Mouse (Mus musculus) cerebellum, adult 9-11 months (tissue): ENCODE results near the gene Slc9a9.
A peak's percentile ranks its signal among the peaks of the same experiment; 100 is the strongest.

Experiments
- DNase-seq: peaks from one replicate; pipeline ENCODE4 v3.0.0; 2022

Gene Slc9a9

GRCm38 (mm10) chr9:94840398-94840797 is 170.7 kb downstream of the Slc9a9 start:
- DNase-seq: no peak

- DNase-seq: no peak
Measured at GRCm38 (mm10) chr9:94840972-94841371, 171.3 kb downstream of the Slc9a9 start.

GRCm38 (mm10) chr9:94844176-94844575 is 174.5 kb downstream of the Slc9a9 start:
- no peak for DNase-seq

DNA sequence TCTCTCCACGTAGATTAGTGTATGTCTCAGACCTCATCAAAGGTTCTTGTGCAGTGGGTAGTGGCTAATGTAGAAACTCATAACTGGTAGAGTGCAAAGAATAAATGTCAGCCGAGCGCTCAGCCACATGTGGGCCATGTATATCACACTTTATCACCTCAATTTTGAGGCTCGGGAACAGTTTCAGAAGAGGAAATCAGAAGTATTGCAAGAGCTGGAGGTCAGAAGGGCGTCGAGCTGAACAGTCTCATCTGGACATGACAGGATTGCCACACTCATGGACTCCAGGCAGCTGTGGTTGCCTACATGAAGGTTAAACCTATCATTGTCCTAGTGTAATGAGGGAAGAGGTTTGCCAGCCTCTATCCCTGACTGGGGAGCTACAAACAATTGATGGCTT is 177.9 kb downstream of the Slc9a9 start:
- DNase-seq: no peak

DNA sequence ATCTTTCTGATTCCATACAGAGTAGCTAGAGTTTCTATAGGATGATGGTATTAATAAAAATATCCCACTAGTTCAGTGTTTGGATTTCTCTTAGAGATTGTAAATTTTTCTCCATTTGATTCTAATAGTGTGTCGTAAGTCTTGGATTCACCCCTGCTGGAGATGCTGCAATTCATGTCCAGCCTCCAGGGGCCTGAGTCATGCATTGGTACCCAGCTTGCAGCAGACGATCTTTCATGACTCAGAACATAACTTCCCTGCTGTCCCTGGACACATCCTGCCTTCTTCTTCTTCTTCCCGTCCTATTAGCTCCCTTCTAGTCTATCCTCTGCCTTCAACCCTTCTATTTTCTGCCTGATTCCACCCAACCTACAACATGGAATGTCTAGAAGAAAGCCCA is 181.8 kb downstream of the Slc9a9 start:
- no peak for DNase-seq

- no peak for DNase-seq
Measured at GRCm38 (mm10) chr9:94856093-94856492, 186.4 kb downstream of the Slc9a9 start.

GRCm38 (mm10) chr9:94868557-94868956 is 198.8 kb downstream of the Slc9a9 start:
- DNase-seq: no peak

- DNase-seq: no peak
Measured at GRCm38 (mm10) chr9:94869023-94869799, 199.5 kb downstream of the Slc9a9 start.

GRCm38 (mm10) chr9:94882517-94882916 is 212.8 kb downstream of the Slc9a9 start:
- DNase-seq: no peak

DNA sequence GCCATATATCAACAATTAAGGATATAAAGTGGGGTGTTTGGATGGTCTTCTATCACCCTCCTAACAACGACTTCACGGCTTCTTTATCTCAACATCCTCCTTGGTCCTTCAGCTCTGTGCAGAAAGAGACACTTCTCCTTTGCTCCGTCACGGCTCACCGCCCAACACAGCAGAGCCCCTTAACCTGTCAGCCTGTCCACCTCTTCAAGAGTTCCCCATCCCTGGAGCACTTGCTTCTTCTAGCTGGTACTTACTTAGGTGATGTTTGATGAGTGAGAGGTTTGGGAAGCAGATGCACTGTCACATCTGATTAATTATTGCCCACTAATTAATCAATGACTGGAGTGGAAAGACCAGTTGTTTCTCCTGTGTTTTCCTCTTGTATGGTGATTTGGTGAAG is 213.7 kb downstream of the Slc9a9 start:
- DNase-seq: no peak

DNA sequence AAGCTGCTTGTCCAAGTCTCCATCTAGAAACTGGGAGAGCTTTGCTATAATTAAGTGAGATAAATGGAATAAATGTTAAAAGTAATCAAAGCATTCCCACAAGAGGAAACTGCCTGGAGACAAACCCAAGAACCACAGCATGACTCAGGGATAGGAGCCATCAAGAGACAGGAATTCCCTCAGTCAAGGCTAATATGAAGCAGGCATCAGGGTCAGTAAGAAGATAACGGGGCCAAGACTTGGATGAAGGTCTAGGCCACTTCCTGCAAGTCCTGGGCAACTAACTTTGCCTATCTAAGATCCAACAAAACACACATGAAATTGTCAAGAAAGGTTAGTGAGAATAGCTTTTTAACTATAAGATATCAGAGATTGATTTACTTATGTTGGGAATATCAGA is 215.4 kb downstream of the Slc9a9 start:
- no peak for DNase-seq

GRCm38 (mm10) chr9:94889647-94890046 is 219.9 kb downstream of the Slc9a9 start:
- DNase-seq: no peak

DNA sequence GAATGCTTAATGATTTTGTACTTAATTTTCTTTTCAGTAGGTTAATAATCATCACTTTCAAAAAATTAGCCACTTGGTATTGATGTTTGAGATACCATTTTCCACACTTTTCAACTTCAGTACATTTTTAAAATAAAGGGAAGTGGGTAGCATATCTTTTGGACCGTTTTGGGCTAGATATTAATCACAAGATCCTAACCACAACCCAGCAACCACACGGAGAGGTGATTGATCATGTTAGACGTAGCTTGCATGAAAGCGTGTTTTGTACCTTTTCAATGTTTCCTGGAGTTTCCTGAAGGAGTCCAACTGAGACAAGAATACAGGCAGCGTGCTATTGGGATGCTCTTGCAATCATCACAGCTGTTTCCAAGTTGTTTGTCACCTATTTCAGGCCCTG is 226.2 kb downstream of the Slc9a9 start:
- no peak for DNase-seq

DNA sequence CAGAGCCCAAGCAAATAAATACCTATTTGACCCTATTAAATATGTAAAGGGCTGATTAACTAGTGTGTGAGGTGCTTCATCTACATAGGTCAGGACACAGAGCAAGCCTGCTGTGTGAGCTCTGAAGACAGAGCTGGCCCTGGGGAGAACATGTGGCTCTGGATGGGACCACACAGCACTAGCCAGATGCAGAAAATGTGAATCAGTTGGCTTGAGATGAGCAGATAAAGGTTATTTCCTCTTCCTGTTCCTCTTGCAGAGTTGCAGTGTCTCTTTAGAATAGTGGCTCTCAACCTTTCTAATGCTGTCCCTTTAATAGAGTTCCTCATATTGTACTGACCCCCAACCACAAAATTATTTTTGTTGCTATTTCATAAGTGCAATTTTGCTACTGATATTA is 234.5 kb downstream of the Slc9a9 start:
- no peak for DNase-seq

GRCm38 (mm10) chr9:94907020-94907610 is 237.4 kb downstream of the Slc9a9 start:
- DNase-seq: peak; percentile 77

DNA sequence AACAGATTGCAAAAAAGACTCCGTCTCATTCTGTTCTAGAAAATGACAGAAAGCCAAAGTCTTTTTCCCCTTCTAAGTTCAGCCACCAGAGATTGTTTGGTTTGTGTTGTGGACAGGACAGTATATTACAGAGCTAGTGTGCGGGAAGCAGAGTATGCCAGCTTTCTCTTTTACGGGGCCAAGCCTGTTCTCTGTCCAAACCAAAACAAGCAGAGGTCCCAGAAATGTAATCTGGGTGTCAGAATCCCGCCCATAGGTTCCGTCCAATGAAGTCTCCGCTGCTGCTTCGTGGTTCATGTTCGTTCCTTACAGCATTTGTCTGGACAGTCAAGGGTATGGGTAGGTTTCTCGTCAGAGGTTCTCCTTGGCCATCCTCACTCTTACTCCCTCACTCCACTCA is 242.4 kb downstream of the Slc9a9 start:
- DNase-seq: no peak

DNA sequence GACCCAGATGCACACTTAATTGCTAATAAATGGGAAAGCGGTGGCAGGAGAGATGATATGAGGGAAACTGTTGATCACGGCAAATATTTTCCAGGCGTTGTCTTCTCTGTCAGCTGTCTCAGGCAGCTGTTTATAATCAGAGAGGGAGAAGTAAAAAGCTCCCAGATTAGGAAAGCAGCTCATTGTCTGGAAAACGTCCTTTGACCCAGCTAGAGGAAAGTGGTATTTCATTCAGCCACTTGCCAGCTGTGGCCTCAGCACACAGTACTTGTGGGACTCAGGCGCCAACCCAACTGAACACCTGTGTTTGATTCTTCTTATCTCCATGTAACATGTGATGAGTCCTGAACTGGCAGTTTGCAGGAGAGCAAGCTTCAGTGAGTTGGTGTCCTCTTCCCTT is 252.4 kb downstream of the Slc9a9 start:
- DNase-seq: no peak

- no peak for DNase-seq
Measured at GRCm38 (mm10) chr9:94925845-94926244, 256.1 kb downstream of the Slc9a9 start.

- no peak for DNase-seq
Measured at GRCm38 (mm10) chr9:94927101-94927500, 257.4 kb downstream of the Slc9a9 start.

GRCm38 (mm10) chr9:94945569-94946135 is 275.9 kb downstream of the Slc9a9 start:
- DNase-seq: no peak

DNA sequence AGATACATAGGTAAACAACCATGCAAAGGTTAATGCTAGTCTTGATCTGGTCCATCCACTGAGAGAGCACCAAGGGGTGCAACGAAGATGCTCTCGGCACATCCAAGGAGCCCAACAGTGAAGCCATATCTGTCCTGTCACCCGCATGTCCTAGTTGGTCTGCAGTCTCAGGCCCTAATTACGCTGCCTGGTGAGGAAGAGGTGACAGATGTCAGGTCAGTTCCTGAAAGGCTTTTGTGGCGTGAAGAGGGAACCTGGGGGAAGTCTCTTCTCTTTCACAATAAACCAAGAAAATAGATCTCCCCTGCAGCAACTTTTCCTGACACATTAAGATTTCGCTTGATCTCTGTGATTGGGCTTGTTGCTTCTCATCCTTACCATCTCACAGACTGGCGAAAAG is 277.5 kb downstream of the Slc9a9 start:
- no peak for DNase-seq

DNA sequence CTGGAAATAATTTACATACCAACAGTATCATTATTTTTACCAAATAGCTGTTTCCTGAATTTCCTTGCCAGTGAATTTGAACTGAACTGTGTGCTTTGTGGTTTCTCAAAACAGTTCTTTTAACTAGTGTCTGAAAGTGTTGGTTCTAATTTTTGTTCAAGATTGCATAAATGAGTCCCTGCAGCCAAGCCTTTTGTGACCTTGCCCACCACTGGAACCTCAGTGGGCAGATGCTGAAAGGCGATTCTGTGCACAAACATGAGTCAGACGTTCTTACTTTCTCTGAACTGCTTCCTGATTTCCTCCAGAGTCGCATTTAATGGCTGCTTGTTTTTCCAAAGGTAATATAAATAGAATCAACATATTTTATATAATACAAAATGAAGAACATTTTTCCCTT is 281.0 kb downstream of the Slc9a9 start:
- DNase-seq: no peak

DNA sequence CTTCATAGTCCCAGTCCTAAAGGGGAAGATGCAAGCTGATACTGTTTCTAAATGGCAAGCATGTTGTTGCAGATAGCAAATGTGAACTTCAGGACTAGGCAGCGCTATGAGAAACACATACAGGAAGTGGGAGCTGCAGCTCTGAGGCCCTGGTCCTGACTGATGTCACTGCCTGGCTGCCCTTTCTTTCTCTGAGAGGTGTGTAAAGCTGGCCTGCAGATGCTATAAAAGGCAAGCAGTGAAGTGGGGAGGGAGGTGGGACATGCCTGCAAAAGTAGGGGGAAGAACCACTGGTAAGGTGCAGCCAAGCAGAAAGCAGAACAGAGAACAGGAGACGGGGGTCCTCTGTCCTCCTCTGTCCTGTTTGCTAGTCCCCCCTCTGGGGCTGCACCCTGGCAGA is 285.9 kb downstream of the Slc9a9 start:
- no peak for DNase-seq

- no peak for DNase-seq
Measured at GRCm38 (mm10) chr9:94958382-94958781, 288.7 kb downstream of the Slc9a9 start.
